Mouse (Mus musculus) urinary bladder, adult 18-20 months (tissue): ENCODE measurements around the gene Sphkap.

Source experiments
- DNase-seq, 2 experiments: peaks; one replicate each; pipeline ENCODE4 v3.0.0; 2022; ENCODE audit warnings: low spot score in 2 of 2, mixed read lengths in 2 of 2

The Sphkap gene

GRCm38 (mm10) chr1:83297137-83298076 is 110.6 kb downstream of the Sphkap start:
- DNase-seq, result no peak

DNA sequence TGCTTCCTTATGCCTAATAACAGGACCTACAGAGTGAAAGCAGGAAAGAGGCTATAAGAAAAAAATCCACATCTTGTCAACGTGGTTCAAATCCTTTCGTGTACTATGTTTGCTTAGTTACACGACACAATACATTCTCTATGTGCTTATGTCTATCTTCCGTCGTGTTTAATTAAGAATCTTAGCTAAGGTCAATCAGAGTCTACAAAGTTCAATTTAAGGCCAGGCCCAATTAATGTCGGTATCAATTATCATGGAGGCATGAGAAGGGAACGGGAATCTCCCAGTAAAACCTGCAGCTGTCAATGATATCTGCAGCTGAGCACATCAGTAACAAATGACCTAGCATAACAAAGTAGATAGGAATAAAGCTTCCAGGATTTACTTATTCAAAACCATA is 122.1 kb downstream of the Sphkap start:
- no peak for DNase-seq

DNA sequence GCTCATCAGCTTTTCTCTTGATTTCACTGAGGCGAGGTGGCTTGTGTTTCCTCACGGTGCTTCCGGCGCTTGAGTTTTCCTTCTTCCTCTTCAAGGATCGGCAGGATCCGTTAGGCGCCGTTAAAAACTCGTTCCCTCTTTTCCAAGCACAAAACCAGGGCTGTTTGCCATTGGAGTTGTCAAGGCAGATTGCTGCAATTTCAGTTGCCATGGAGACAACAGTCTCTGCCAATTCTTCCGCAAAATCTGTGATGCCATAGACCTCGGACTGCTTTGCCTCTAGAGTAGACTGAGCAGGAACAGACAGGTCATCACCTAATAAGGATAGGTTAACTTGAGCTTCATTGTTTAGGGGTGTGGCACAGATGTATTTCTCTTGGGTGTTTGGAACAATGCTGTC is 131.0 kb downstream of the Sphkap start:
- DNase-seq, result no peak

GRCm38 (mm10) chr1:83276637-83277036 is 131.4 kb downstream of the Sphkap start:
- DNase-seq, result no peak

DNA sequence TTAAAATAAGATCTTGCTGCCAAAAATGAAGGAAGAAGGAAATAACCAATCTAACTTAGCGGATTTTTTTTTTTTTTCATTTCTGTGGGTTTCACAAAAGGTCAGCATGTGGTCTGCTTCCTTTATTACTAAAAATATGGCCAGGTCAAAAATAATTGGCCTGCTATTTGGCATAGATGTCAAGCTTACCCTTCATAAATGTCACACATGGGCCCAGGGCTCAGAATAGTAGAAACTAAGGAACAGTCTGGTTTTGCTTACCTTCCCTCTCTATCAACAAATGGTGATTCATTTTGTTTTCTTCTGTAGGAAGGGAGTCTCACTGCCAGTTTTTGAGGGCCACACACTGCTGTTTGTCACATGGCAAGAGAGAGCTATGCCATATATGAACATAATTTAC is 156.3 kb downstream of the Sphkap start:
- no peak for DNase-seq

DNA sequence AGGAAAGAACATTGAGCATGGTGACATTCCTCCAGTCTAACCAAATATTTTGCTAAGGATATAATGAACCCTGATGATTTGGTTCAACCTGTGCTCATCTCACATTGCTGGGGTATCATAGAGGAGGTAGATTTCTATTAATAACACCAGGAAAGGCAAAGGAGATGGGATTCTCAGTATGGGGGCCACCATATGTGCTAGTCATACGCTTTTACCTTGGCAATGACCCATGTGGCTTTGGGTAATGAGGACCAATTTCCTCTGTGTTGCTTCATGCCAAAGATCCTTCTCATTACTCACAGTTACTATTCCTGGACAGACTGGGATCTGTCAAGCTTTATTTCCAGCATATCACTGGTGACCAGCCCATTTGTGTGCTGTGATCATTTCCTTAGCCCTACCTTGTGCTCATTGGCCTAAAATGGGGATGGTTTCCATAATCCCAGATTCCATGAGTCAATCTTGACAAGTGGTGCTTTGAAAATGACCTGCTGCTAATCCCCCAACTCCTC is 159.7 kb downstream of the Sphkap start:
- DNase-seq, result no peak

- DNase-seq, result no peak
Measured at GRCm38 (mm10) chr1:83227946-83228345, 180.1 kb downstream of the Sphkap start.

DNA sequence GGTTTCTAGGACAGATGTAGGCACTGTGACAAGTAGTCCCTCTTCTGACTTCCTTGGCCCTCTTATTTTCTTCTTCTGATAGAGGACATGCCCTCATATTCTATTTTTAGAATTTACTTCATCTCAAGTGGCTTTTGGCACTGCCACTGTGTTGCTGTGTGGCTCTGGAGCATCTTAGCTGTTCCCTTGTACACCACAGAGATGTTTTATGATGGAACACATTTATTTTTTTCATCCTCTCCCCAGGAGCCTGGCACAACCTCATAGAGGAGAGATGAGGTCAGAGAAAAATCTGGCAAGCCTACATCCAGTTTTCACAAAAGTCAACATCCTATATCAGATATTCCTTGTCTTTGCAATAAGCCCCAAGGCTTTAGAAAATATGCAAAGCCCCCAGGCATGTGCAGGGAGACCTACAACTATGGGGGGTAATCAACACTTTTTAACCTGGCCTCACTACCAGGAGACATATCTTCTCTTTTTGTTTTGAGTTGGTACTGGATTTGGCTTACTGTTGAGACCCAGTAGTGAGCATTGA is 183.5 kb downstream of the Sphkap start:
- no peak for DNase-seq

GRCm38 (mm10) chr1:83223072-83223471 is 184.9 kb downstream of the Sphkap start:
- DNase-seq, result no peak

DNA sequence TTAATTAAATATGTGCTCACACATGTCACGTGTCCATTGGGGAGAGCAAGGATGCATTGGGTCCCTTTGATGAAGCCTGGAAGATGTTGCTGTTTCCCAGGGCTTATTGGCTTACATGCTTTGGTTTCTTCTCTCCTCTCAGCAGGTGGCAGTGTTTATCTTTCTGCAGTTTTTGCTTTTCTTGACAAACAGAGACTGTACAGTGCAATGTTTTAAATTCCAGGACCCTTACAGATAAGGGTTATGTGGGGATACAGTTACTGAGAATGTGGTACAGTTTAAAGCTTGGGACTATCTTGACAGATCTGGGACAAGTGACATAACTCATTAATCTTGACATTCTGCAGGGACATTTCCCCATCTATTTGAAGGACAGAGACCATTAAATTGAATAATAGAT is 189.7 kb downstream of the Sphkap start:
- DNase-seq, result no peak

- no peak for DNase-seq
Measured at GRCm38 (mm10) chr1:83209981-83210380, 198.0 kb downstream of the Sphkap start.
